Mouse (Mus musculus) c-Kit-positive CD71-positive TER-119-negative erythroid progenitor cells, embryonic 14.5 days (primary cell): ENCODE data around the gene Rbm39.

Experiments used
- DNase-seq: peaks from one replicate; pipeline ENCODE4 v3.0.0-alpha.2; 2013; ENCODE audit warnings: low read depth

The Rbm39 gene

DNA sequence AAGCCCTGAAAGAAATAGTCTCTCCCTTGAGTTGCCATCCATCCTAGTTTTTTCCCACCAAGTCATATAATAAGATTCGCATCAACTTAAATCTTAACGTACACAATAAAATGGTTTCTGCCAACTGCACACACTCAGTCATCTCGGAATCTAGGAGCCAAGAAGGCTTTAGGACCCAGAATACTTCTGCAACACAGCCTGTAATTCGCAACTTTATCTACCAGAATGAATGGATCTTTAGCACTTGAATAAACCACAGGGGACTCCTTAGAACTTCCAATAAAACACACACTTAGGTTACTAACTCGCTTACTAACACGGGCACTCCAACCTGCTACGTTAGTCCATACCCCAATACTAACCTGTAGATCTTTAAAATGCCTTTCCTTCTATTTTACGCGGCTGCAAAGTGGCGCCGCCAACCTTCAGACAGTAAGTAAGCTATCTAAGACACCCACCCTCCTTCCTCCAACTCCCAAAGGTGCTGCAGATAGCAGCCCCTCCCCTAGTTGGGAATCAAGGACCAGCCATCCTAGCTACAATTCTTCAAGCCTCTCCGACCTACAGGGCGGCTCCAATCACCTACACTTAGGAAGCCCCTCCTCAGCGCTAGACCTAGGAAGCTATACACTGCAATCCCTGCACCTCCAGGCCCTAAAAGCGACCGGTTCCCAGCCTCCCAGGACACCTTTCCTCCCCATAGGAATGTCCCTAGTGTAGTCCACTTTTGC lies 69.2 kb downstream of the Rbm39 start:
- DNase-seq: peak; percentile 51
